Mouse (Mus musculus) hindbrain, embryonic 11.5 days (tissue): ENCODE measurements around the gene Tchh. TPM values are rescaled to one million over a fixed set of nuclear protein-coding genes. Genes with fewer than 3 reads are reported as not detected.

ENCODE experiments used
- ATAC-seq: fragments of 200-750 bp; cut with Nextera tagmentation; 2 replicates; pipeline ENCODE4 v1.8.0; 2017; ENCODE audit warnings: mild to moderate bottlenecking, moderate TSS enrichment, moderate library complexity; ENCODE audit not compliant: low FRiP score
- DNase-seq: peaks from one replicate; pipeline ENCODE4 v3.0.0-alpha.2; 2015; ENCODE audit warnings: low spot score
- H3K27ac ChIP-seq: fragments of 300-500 bp; sonication (generic); 2 replicates; pipeline ENCODE4 v1.5.1; 2014; ENCODE audit warnings: mild to moderate bottlenecking, low read depth, low read length
- H3K27me3 ChIP-seq: fragments of 300-500 bp; sonication (generic); 2 replicates; pipeline ENCODE4 v1.6.1; 2014; ENCODE audit warnings: mild to moderate bottlenecking, low read length, moderate library complexity, mixed read lengths; ENCODE audit not compliant: control insufficient read depth, insufficient read depth
- H3K36me3 ChIP-seq: fragments of 300-500 bp; sonication (generic); 2 replicates; pipeline ENCODE4 v1.6.1; 2014; ENCODE audit warnings: mild to moderate bottlenecking, low read length, moderate library complexity, mixed read lengths; ENCODE audit not compliant: control insufficient read depth, insufficient read depth
- H3K4me1 ChIP-seq: fragments of 300-500 bp; sonication (generic); replicated peaks from 2 replicates; pipeline ENCODE4 v1.6.1; 2014; ENCODE audit warnings: low read length, mixed read lengths; ENCODE audit not compliant: control insufficient read depth, insufficient read depth
- H3K4me2 ChIP-seq: fragments of 300-500 bp; sonication (generic); replicated peaks from 2 replicates; pipeline ENCODE4 v1.6.1; 2014; ENCODE audit warnings: mild to moderate bottlenecking, low read depth, low read length
- H3K4me3 ChIP-seq: fragments of 300-500 bp; sonication (generic); 2 replicates; pipeline ENCODE4 v1.5.1; 2014; ENCODE audit warnings: low read depth, low read length
- H3K9ac ChIP-seq: fragments of 300-500 bp; sonication (generic); 2 replicates; pipeline ENCODE4 v1.6.1; 2014; ENCODE audit warnings: low read depth, low read length
- H3K9me3 ChIP-seq: fragments of 300-500 bp; sonication (generic); 2 replicates; pipeline ENCODE4 v1.6.1; 2016; ENCODE audit warnings: low read length; ENCODE audit not compliant: control insufficient read depth
- WGBS: fragments of 180-500 bp; shearing (Covaris S2); extraction: QIAGEN DNeasy Blood & Tissue Kit; methylation state at CpG from one replicate; pipeline ENCODE4 v1.1.7; 2014; 5-methylcytosine and 5-hydroxymethylcytosine counted together
- polyA plus RNA-seq: library from polyadenylated mRNA; unstranded; fragments of >200 nt; fragmentation: Nextera tagmentation; extraction: Ambion mirVana; gene quantifications from 2 replicates; pipeline ENCODE4 v1.2.1, GENCODE M21; 2014

The Tchh gene
- 0.86 and 1.3 TPM in 2 replicates for polyA plus RNA-seq

- WGBS = 91% methylated on average over 1 of the region's 1 CpGs
- H3K27me3 ChIP-seq = peaks cover 29% of the 10 kb centered on the region
- no peak within 1 kb of the TSS for H3K9ac ChIP-seq
- H3K36me3 ChIP-seq = no peaks in the 10 kb centered on the region
- DNase-seq (no peak), ATAC-seq (no peak)
- 0 out of 2 replicates have a peak, but pooled peaks cover 4% of the 10 kb centered on the region for H3K4me1 ChIP-seq
- no peaks in the 10 kb centered on the region for H3K9me3 ChIP-seq
- no peak within 1 kb of the TSS for H3K4me3 ChIP-seq
- H3K4me2 ChIP-seq = no peak within 1 kb of the TSS
- no peak within 1 kb of the TSS for H3K27ac ChIP-seq
Measured at GRCm38 (mm10) chr3:93442030-93442429, at the start of gene Tchh. Gene Tchh (plus strand): TSS chr3:93442330.

- DNase-seq (no peak), ATAC-seq (no peak)
- Histone ChIP-seq H3K4me3 (no peak within 1 kb of the TSS), H3K4me2 (no peak within 1 kb of the TSS), H3K27ac (no peak within 1 kb of the TSS), H3K36me3 (no peaks in the 10 kb centered on the region), H3K9me3 (no peaks in the 10 kb centered on the region), H3K27me3 (no peaks in the 10 kb centered on the region), H3K4me1 (no peaks in the 10 kb centered on the region), H3K9ac (no peak within 1 kb of the TSS)
- 81% methylated on average over 2 of the region's 2 CpGs for WGBS
Measured at GRCm38 (mm10) chr3:93393366-93393765, 48.8 kb upstream of the Tchh start, which contains the start of gene Rptn. Gene Rptn (plus strand): TSS chr3:93393699.

- Histone ChIP-seq H3K4me2 (no peak overlapping the region), H3K36me3 (no peaks in the 10 kb centered on the region), H3K4me1 (no peaks in the 10 kb centered on the region), H3K27me3 (no peaks in the 10 kb centered on the region), H3K4me3 (no peak overlapping the region), H3K9ac (no peak overlapping the region), H3K9me3 (no peaks in the 10 kb centered on the region), H3K27ac (no peak overlapping the region)
- WGBS = 90% methylated on average over 3 of the region's 3 CpGs
- DNase-seq (no peak), ATAC-seq (no peak)
Measured at GRCm38 (mm10) chr3:93403936-93404335, 38.2 kb upstream of the Tchh start.

- 35% methylated on average over 5 of the region's 5 CpGs for WGBS
- Histone ChIP-seq H3K9ac (no peak overlapping the region), H3K36me3 (no peaks in the 10 kb centered on the region), H3K9me3 (no peaks in the 10 kb centered on the region), H3K4me3 (no peak overlapping the region), H3K27ac (no peak overlapping the region), H3K27me3 (no peaks in the 10 kb centered on the region), H3K4me2 (no peak overlapping the region), H3K4me1 (no peaks in the 10 kb centered on the region)
- ATAC-seq = no peak
- DNase-seq = peak; percentile 46
Measured at GRCm38 (mm10) chr3:93406992-93407391, 35.1 kb upstream of the Tchh start.

- ATAC-seq (no peak), DNase-seq (no peak)
- no peak overlapping the region for H3K4me3 ChIP-seq
- no peak overlapping the region for H3K4me2 ChIP-seq
- WGBS = 21% methylated on average over 2 of the region's 2 CpGs
- no peaks in the 10 kb centered on the region for H3K9me3 ChIP-seq
- no peaks in the 10 kb centered on the region for H3K4me1 ChIP-seq
- H3K27me3 ChIP-seq = no peaks in the 10 kb centered on the region
- H3K27ac ChIP-seq = no peak overlapping the region
- H3K36me3 ChIP-seq = no peaks in the 10 kb centered on the region
- no peak overlapping the region for H3K9ac ChIP-seq
Measured at GRCm38 (mm10) chr3:93411905-93412304, 30.2 kb upstream of the Tchh start.

- no peak overlapping the region for H3K4me2 ChIP-seq
- no peaks in the 10 kb centered on the region for H3K9me3 ChIP-seq
- no peak for DNase-seq
- no peak overlapping the region for H3K4me3 ChIP-seq
- no peaks in the 10 kb centered on the region for H3K27me3 ChIP-seq
- H3K9ac ChIP-seq = no peak overlapping the region
- 44% methylated on average over 3 of the region's 3 CpGs for WGBS
- no peak for ATAC-seq
- no peak overlapping the region for H3K27ac ChIP-seq
- no peaks in the 10 kb centered on the region for H3K36me3 ChIP-seq
- H3K4me1 ChIP-seq = no peaks in the 10 kb centered on the region
Measured at GRCm38 (mm10) chr3:93431673-93432072, 10.5 kb upstream of the Tchh start.

GRCm38 (mm10) chr3:93443501-93444101, 1.5 kb downstream of the Tchh start:
- under 1% methylated on average over 38 of the region's 38 CpGs for WGBS
- no peak for ATAC-seq
- H3K4me1 ChIP-seq = 0 out of 2 replicates have a peak, but pooled peaks cover 4% of the 10 kb centered on the region

GRCm38 (mm10) chr3:93444343-93445164, 2.4 kb downstream of the Tchh start:
- peak overlapping the region; percentile 13 for H3K9ac ChIP-seq
- H3K27ac ChIP-seq = no peak overlapping the region
- H3K4me2 ChIP-seq = peak overlapping the region; percentile 75
- H3K4me1 ChIP-seq = 0 out of 2 replicates have a peak, but pooled peaks cover 4% of the 10 kb centered on the region
- 1% methylated on average over 56 of the region's 56 CpGs for WGBS
- peak; percentile 81 for DNase-seq
- H3K36me3 ChIP-seq = no peaks in the 10 kb centered on the region
- H3K27me3 ChIP-seq = peaks cover 33% of the 10 kb centered on the region
- ATAC-seq = peak; percentile 86
- no peaks in the 10 kb centered on the region for H3K9me3 ChIP-seq
- peak overlapping the region; percentile 54 for H3K4me3 ChIP-seq

More at GRCm38 (mm10) chr3:93443501-93444101, 1.5 kb downstream of the Tchh start:
- Histone ChIP-seq H3K27me3 (peaks cover 33% of the 10 kb centered on the region), H3K36me3 (no peaks in the 10 kb centered on the region), H3K9ac (no peak overlapping the region), H3K27ac (no peak overlapping the region), H3K4me3 (peak overlapping the region; percentile 54), H3K4me2 (peak overlapping the region; percentile 75), H3K9me3 (no peaks in the 10 kb centered on the region)
- peak; percentile 70 for DNase-seq
